Mouse (Mus musculus): ENCODE measurements around the gene Grm8.

Grm8 gene

DNA sequence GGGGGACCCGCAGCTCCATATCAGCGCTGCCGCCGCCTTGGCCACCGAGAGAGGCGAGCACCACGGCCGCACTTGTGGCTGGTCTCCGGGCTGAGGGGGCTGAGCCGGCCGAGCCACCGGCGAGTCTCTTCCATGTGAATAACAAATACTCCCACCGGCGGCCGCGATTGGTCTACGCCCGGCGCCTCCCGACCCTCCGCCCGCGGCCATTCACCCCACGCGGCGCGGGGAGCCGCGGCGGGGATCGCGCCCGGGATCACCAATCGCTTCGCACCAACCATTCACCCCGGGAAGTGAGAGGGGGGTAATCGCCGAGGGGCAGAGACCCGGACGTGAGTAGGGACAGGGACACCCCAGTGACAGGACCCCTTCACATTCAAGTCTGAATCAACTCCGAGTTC lies at the start of gene Grm8:
TSS of gene Grm8 (minus strand) at position 178 of the 401 bp plus-strand sequence.
- in situ Hi-C loops (cut with MboI, MseI): loop anchor here (5.0 to 10.0 kb wide), 2 partner anchors 478 to 480 kb away; no protein-coding TSS in a partner anchor

- in situ Hi-C loops (cut with MboI, MseI): loop anchor here in 1 of 2 experiments (5.0 kb wide), 1 partner anchor 688 kb away; no protein-coding TSS in a partner anchor
Observed at GRCm38 (mm10) chr6:28169851-28170539, 35.0 kb upstream of the Grm8 start.

GRCm38 (mm10) chr6:28160399-28160798 lies 25.4 kb upstream of the Grm8 start:
- in situ Hi-C loops (cut with MboI, MseI): no loop called here

DNA sequence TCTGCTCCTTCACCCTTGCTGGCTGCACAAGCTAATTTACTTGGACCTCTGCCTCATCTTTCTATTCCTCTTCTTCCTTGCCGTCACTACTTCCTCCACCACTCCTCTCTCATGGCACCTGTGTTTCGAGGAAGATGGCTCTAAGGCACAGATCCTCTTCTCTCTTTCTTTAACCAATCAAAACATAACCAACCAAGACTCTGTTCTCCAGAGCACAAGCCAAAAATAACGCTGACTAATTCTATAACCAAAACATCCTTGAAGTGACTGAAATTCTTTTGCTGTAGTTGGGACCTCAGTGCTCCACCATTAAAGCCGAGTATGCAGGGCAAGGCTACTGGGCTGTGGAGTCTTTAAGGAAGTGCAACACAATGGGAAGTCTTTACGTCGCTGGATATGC lies 11.5 kb upstream of the Grm8 start:
- in situ Hi-C loops (cut with MboI, MseI): no loop called here

- in situ Hi-C loops (cut with MboI, MseI): no loop called here
Observed at GRCm38 (mm10) chr6:28142332-28142731, 7.4 kb upstream of the Grm8 start.

GRCm38 (mm10) chr6:28135411-28136233 lies 644 bp upstream of the Grm8 start:
- in situ Hi-C loops (cut with MboI, MseI): loop anchor here (5.0 to 10.0 kb wide), 2 partner anchors 478 to 481 kb away; no protein-coding TSS in a partner anchor

DNA sequence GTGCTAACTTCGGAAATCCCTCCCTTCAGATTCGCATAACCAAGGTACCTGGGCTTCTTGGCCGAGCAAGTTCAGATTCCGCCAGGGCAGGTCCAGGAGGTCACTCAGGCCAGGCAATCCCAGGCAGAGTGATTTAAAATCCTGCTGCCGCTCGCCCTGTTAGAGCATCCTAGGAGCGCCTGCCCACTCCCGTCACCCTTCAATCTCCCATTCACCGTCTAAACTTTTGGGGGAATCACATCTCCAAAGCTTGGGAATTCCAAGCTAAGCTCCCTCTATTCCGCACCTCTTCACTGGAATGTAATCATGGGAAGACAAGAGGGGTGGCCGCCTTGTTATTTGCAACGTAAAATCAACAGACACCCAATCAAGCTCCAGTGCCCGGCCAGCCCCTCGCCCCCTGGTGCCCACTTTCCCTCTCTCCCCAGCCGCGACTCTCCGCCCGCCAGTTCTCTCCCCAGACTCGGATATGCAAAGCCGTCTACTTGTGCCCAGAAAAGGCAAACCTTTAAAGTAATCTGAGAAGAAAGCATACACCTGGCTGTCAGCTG lies 652 bp downstream of the Grm8 start:
- in situ Hi-C loops (cut with MboI, MseI): loop anchor here in 1 of 2 experiments (10.0 kb wide), 1 partner anchor 480 kb away; no protein-coding TSS in a partner anchor

DNA sequence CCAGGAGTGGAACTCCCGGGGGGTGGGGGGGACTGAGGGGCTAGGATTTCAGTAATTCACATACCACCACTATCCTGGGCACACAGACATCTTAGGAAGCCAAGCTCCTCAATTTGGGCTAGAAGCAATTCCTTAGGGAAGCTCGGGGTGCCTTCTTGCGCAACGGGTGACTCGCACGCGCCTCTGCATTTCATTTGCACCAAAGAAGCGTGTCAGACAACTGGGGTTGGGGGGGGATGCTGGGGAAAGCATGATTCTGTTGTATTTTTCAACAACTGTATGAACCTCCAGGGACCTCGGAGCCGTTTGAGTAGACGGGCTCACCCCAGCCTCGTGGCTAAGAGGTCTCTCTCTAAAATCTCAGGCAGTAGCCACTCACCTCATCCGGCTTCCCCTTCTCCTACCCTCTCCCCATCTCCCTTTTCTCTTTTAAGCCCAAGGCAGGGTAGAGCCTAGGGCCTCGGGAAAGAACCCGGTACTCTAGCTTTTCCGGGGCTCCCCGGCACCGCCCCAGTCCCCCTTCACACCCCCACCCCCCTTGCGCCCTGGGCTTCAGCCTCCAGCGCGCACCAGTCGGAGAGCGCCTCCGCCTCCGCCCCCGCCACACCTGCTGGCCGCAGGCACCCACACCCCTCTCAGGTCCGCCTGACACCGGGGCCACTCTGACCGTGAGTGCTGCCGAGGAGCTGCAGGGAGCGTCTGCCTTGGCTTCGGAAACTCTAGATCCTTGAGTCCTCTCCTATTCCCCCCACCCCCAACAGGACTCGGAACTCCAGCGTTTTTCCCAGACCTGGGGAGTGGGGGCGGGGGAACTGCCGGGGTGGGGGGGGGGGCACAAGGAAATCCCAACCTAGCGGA lies 1.5 kb downstream of the Grm8 start:
- in situ Hi-C loops (cut with MboI, MseI): loop anchor here in 1 of 2 experiments (10.0 kb wide), 1 partner anchor 479 kb away; no protein-coding TSS in a partner anchor

DNA sequence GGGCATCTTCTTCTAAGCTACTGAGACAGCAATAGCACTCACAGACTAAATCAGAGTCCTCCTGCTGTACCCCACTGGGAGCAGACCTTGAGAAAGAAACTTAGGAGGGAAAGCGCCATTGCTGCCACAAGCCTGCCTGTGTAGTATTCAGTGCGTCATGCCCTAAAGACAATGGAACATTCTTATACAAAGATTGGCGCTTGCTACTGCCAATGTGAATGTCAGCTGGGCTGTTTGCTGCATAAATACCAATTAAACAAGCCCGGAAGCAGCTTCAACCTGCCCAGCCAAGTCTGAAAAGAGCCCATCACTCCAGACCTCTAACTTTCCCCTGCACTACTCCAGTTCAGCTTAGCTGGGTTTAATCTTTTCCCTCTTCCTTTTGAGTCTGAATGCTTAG lies 2.9 kb downstream of the Grm8 start:
- in situ Hi-C loops (cut with MboI, MseI): loop anchor here in 1 of 2 experiments (10.0 kb wide), 1 partner anchor 477 kb away; no protein-coding TSS in a partner anchor

- in situ Hi-C loops (cut with MboI, MseI): no loop called here
Observed at GRCm38 (mm10) chr6:28128871-28129270, 6.1 kb downstream of the Grm8 start.

GRCm38 (mm10) chr6:28115519-28115918 lies 19.5 kb downstream of the Grm8 start:
- in situ Hi-C loops (cut with MboI, MseI): no loop called here

- in situ Hi-C loops (cut with MboI, MseI): no loop called here
Observed at GRCm38 (mm10) chr6:28114916-28115315, 20.1 kb downstream of the Grm8 start.

DNA sequence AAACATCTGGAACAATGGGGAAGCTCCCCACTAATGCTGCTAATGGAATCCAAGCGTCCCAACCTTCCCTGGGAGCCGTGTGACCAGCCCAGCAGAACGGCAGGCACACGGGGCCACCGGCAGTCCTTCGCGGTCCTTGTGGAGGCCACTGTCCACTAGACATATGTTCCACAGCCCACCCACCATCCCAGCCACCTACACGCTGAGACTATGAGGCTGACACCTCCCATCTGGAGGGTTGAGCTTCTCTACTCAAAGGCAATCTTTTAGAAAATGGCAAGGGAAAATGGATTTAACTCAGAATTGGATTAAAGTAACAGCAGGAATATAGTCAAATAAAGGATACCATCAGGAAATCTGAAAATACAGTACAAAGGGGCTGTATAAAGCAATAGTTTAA lies 23.4 kb downstream of the Grm8 start:
- in situ Hi-C loops (cut with MboI, MseI): no loop called here

DNA sequence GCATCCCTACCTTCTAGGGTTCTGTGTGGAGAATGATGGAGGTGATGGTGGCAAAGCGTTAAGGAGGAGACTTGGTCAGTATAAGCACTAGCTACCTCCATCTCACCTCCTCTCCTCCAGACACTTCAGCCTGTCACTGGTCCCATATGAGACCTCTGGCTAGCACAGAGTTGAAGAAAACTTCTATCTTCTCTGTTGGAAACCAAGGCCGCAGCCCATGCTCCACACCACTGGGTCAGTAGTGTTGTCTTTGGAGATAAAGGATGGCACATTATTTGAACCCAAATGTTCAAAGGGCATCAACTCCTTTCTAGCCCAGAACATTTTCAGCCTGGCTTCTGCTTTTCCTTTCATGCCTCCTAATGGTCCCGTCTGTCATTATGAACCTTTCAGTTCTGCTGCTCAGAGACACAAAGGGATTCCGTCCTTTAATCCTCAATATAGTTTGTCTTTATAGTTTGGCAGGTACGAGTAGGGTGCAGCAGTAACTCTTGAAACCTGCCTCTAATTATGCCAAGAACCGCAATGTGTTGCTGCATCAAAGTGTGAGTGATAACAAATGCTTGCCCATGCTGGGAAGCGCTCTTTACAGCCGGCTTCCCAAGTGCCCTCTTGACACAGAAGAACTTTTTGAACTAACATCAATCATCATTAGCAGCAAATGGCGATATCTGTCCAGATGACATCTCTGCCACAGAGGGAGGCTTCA lies 32.2 kb downstream of the Grm8 start:
- in situ Hi-C loops (cut with MboI, MseI): no loop called here

- in situ Hi-C loops (cut with MboI, MseI): no loop called here
Observed at GRCm38 (mm10) chr6:28100001-28100400, 35.0 kb downstream of the Grm8 start.

DNA sequence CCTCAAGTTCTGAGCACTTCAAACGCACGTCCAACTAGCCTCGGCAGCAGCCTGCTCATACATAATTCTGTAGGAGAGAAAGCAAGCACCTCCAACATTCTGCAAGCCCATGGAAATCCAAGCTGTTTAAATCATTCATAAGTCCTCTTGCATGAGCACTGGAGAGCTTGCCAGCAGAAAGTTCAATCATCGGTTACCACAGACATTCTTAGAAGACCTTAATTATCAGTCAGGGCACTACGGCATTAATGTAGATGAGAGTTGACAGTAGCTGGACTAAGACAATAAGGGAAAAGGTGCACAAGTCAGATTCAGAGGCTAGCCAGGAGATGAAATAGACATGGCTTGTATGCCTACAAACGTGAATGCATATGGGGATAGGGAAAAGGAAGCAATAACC lies 42.5 kb downstream of the Grm8 start:
- in situ Hi-C loops (cut with MboI, MseI): no loop called here

GRCm38 (mm10) chr6:28091836-28092235 lies 43.1 kb downstream of the Grm8 start:
- in situ Hi-C loops (cut with MboI, MseI): no loop called here

- in situ Hi-C loops (cut with MboI, MseI): no loop called here
Observed at GRCm38 (mm10) chr6:28090981-28091380, 44.0 kb downstream of the Grm8 start.

- in situ Hi-C loops (cut with MboI, MseI): no loop called here
Observed at GRCm38 (mm10) chr6:28075534-28075933, 59.4 kb downstream of the Grm8 start.

- in situ Hi-C loops (cut with MboI, MseI): no loop called here
Observed at GRCm38 (mm10) chr6:28074470-28074869, 60.5 kb downstream of the Grm8 start.

GRCm38 (mm10) chr6:28051966-28052365 lies 83.0 kb downstream of the Grm8 start:
- in situ Hi-C loops (cut with MboI, MseI): no loop called here
